Mouse (Mus musculus) megakaryocyte, embryonic 14.5 days (primary cell): ENCODE results near the gene Cdh5.

ENCODE experiments used
- FLI1 ChIP-seq: IDR thresholded peaks from 2 replicates; pipeline ENCODE4 v1.6.1; 2012; ENCODE audit warnings: low read length, inconsistent platforms, mixed read lengths
- GATA1 ChIP-seq: IDR thresholded peaks from 3 replicates; pipeline ENCODE4 v1.6.1; 2012; ENCODE audit warnings: mixed read lengths, low read length, inconsistent platforms, borderline replicate concordance

DNA sequence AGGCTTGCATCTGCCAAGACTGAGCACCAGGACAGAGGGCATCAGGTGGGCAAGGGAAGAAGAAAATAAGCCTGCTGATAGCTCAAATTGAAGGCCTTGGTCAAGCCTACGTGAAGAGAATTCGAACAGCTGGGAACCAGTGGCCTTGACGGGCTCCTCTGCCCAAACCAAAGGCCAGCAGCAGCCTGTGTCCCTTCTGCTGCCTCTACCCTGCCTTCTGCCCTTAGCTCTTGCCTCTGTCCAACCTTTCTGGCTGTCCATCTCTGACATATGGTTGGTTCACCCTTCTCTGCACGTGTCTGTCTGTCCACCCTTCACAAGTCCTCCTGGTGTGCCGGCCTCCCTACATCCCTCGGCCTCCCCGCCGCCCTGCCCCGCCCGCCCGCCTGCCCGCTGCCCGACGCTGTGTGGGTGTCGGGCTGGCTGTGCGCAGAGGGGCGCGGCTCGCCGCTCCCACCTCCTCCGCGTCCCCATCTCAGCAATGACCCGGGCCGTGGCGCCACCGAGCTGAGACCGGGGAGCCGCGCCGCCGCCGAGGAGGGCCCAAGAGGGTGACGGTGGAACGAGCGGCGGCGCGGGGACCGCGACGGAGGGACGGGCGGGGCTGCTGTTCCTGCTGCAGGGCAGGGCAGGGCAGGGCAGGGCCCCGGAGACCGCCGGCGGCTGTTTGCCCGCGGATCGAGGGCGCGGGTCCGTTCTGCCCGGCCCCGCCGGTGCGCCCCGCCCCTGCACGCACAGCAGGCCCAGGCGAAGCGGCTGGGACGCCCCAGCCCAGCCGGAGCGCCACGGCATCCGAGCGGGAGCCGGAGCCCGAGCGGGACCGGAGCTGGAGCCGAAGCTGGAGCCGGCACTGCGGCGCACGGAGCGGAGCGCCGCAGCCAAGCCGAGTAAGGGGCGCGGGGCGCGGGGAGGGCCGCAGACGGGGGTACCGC is 69.0 kb downstream of the Cdh5 start, which contains the start of gene Bean1:
- TF ChIP-seq GATA1 = no peak
- no peak for TF ChIP-seq FLI1
